Mouse (Mus musculus) midbrain, postnatal 0 days (tissue): ENCODE data around the gene Slc17a4. TPM values are rescaled to one million over a fixed set of nuclear protein-coding genes. Genes with fewer than 3 reads are reported as not detected.

Experiments
- ATAC-seq: fragments of 200-750 bp; cut with Nextera tagmentation; 2 replicates; pipeline ENCODE4 v1.8.0; 2017; ENCODE audit warnings: moderate number of reproducible peaks, mild to moderate bottlenecking, moderate TSS enrichment, moderate library complexity; ENCODE audit not compliant: low FRiP score
- DNase-seq: peaks from one replicate; pipeline ENCODE4 v3.0.0-alpha.2; 2015; ENCODE audit warnings: low spot score
- H3K27ac ChIP-seq: fragments of 300-500 bp; sonication (generic); 2 replicates; pipeline ENCODE4 v1.5.1; 2014; ENCODE audit warnings: low read depth, mild to moderate bottlenecking, low read length, mixed read lengths
- H3K27me3 ChIP-seq: fragments of 300-500 bp; sonication (generic); 2 replicates; pipeline ENCODE4 v1.6.1; 2014; ENCODE audit warnings: low read length, control low read depth, mixed read lengths; ENCODE audit not compliant: insufficient read depth
- H3K36me3 ChIP-seq: fragments of 300-500 bp; sonication (generic); 2 replicates; pipeline ENCODE4 v1.6.1; 2014; ENCODE audit warnings: low read length, control low read depth, mixed read lengths; ENCODE audit not compliant: insufficient read depth
- H3K4me1 ChIP-seq: fragments of 300-500 bp; sonication (generic); 2 replicates; pipeline ENCODE4 v1.6.1; 2014; ENCODE audit warnings: mild to moderate bottlenecking, control low read depth, antibody characterized with exemption, low read length, mixed read lengths; ENCODE audit not compliant: insufficient read depth
- H3K4me2 ChIP-seq: fragments of 300-500 bp; sonication (generic); 2 replicates; pipeline ENCODE4 v1.6.1; 2014; ENCODE audit warnings: low read depth, mild to moderate bottlenecking, low read length, mixed read lengths; ENCODE audit not compliant: poor library complexity, severe bottlenecking
- H3K4me3 ChIP-seq: fragments of 300-500 bp; sonication (generic); 2 replicates; pipeline ENCODE4 v1.5.1; 2014; ENCODE audit warnings: low read depth, mild to moderate bottlenecking, low read length, moderate library complexity
- H3K9ac ChIP-seq: fragments of 300-500 bp; sonication (generic); replicated peaks from 2 replicates; pipeline ENCODE4 v1.6.1; 2014; ENCODE audit warnings: mild to moderate bottlenecking, low read length, moderate library complexity, mixed read lengths; ENCODE audit not compliant: poor library complexity, severe bottlenecking
- H3K9me3 ChIP-seq: fragments of 300-500 bp; sonication (generic); 2 replicates; pipeline ENCODE4 v1.6.1; 2016; ENCODE audit warnings: low read length, control low read depth
- CTCF ChIP-seq: IDR thresholded peaks from 2 replicates; pipeline ENCODE4 v1.5.1; 2016; ENCODE audit warnings: antibody characterized with exemption, mild to moderate bottlenecking
- WGBS: fragments of 180-500 bp; shearing (Covaris S2); extraction: QIAGEN DNeasy Blood & Tissue Kit; methylation state at CpG from one replicate; pipeline ENCODE4 v1.1.7; 2014; 5-methylcytosine and 5-hydroxymethylcytosine counted together
- microRNA-seq: library from miRNA; unstranded; fragments of <30 nt; microRNA quantifications from one replicate; pipeline ENCODE4, GENCODE M21; 2016; ENCODE audit warnings: borderline number of aligned reads
- polyA plus RNA-seq: library from polyadenylated mRNA; unstranded; fragments of >200 nt; fragmentation: Nextera tagmentation; extraction: Ambion mirVana; gene quantifications from 2 replicates; pipeline ENCODE4 v1.2.1, GENCODE M21; 2015
- total RNA-seq: library from RNA; depleted of rRNA; stranded (reverse); fragments of >200 nt; gene quantifications from 2 replicates; pipeline ENCODE4 v1.2.3, GENCODE M21; 2014; rRNA removed

Gene Slc17a4
- total and polyA plus RNA-seq, 2 experiments from 2014 or later, result not detected

- no peak for TF ChIP-seq CTCF
- WGBS, result 57% methylated on average over 3 of the region's 3 CpGs
- Histone ChIP-seq H3K27ac (peak overlapping the region; percentile 43; the same call in 1 of the 2 replicates), H3K4me1 (peaks cover 2% of the 10 kb centered on the region; the same call in 1 of the 2 replicates), H3K27me3 (no peaks in the 10 kb centered on the region), H3K4me2 (no peak overlapping the region), H3K36me3 (no peaks in the 10 kb centered on the region), H3K9me3 (no peaks in the 10 kb centered on the region), H3K4me3 (no peak overlapping the region), H3K9ac (no peak overlapping the region)
- DNase-seq (no peak), ATAC-seq (peak; percentile 27; the same call in 1 of the 2 replicates)
These were observed 58.4 kb downstream of the Slc17a4 start for GRCm38 (mm10) chr13:23856401-23856800.

GRCm38 (mm10) chr13:23849299-23849698 lies 65.5 kb downstream of the Slc17a4 start:
- WGBS, result 95% methylated on average over 2 of the region's 2 CpGs
- no peak for DNase-seq
- ATAC-seq, result no peak

More at GRCm38 (mm10) chr13:23849299-23849698, 65.5 kb downstream of the Slc17a4 start:
- no peak overlapping the region for H3K27ac ChIP-seq
- no peaks in the 10 kb centered on the region for H3K4me1 ChIP-seq
- no peak overlapping the region for H3K4me3 ChIP-seq
- no peaks in the 10 kb centered on the region for H3K36me3 ChIP-seq
- H3K27me3 ChIP-seq, result no peaks in the 10 kb centered on the region
- TF ChIP-seq CTCF, result no peak
- no peak overlapping the region for H3K4me2 ChIP-seq
- H3K9ac ChIP-seq, result no peak overlapping the region
- no peaks in the 10 kb centered on the region for H3K9me3 ChIP-seq

Small RNAs within 50 kb of the gene (microRNA-seq; reads per million reads assigned to microRNA genes)
- gene Gm44344, result not detected

Other genes starting within 250 kb of the Slc17a4 start
- 16.6 and 45.8 TPM in 2 replicates for gene Hist1h2ac, start 231.1 kb downstream of the Slc17a4 start, total RNA-seq
- 0.21 and 0.28 TPM in 2 replicates for gene Hist1h2ac, start 231.1 kb downstream of the Slc17a4 start, polyA plus RNA-seq
- 66.3 and 125 TPM in 2 replicates for gene Hist1h2bc, start 230.8 kb downstream of the Slc17a4 start, total RNA-seq
- 23.7 and 28.6 TPM in 2 replicates for gene Hist1h2bc, start 230.8 kb downstream of the Slc17a4 start, polyA plus RNA-seq
- gene Hist1h1t, start 219.2 kb downstream of the Slc17a4 start, total RNA-seq, result 0.93 TPM in 1 of 2 replicates, not detected in the other
- not detected in 2 replicates for gene Hist1h1t, start 219.2 kb downstream of the Slc17a4 start, polyA plus RNA-seq
- 622 and 783 TPM in 2 replicates for gene Hist1h4c, start 216.6 kb downstream of the Slc17a4 start, total RNA-seq
- gene Hist1h4c, start 216.6 kb downstream of the Slc17a4 start, polyA plus RNA-seq, result 1.5 and 2.2 TPM in 2 replicates
- gene Hfe, start 204.2 kb downstream of the Slc17a4 start, total RNA-seq, result 1.8 and 2.5 TPM in 2 replicates
- 4.0 and 5.8 TPM in 2 replicates for gene Hfe, start 204.2 kb downstream of the Slc17a4 start, polyA plus RNA-seq
- 243 and 275 TPM in 2 replicates for gene Hist1h1c, start 176.2 kb downstream of the Slc17a4 start, total RNA-seq
- 26.1 and 26.5 TPM in 2 replicates for gene Hist1h1c, start 176.2 kb downstream of the Slc17a4 start, polyA plus RNA-seq
- gene Hist1h3c, start 169.4 kb downstream of the Slc17a4 start, total RNA-seq, result 206 and 420 TPM in 2 replicates
- not detected in 2 replicates for gene Hist1h3c, start 169.4 kb downstream of the Slc17a4 start, polyA plus RNA-seq
- gene Hist1h2bb, start 168.3 kb downstream of the Slc17a4 start, total RNA-seq, result 491 and 821 TPM in 2 replicates
- 0.61 TPM in 1 of 2 replicates, not detected in the other for gene Hist1h2bb, start 168.3 kb downstream of the Slc17a4 start, polyA plus RNA-seq
- 98.5 and 290 TPM in 2 replicates for gene Hist1h2ab, start 163.9 kb downstream of the Slc17a4 start, total RNA-seq
- gene Hist1h2ab, start 163.9 kb downstream of the Slc17a4 start, polyA plus RNA-seq, result 2.1 and 2.4 TPM in 2 replicates
- 124 and 290 TPM in 2 replicates for gene Hist1h3b, start 162.7 kb downstream of the Slc17a4 start, total RNA-seq
- 0.50 and 0.51 TPM in 2 replicates for gene Hist1h3b, start 162.7 kb downstream of the Slc17a4 start, polyA plus RNA-seq
- gene Hist1h4b, start 158.0 kb downstream of the Slc17a4 start, total RNA-seq, result 143 and 315 TPM in 2 replicates
- 1.6 and 2.0 TPM in 2 replicates for gene Hist1h4b, start 158.0 kb downstream of the Slc17a4 start, polyA plus RNA-seq
- gene Hist1h4a, start 153.8 kb downstream of the Slc17a4 start, total RNA-seq, result 171 and 405 TPM in 2 replicates
- gene Hist1h4a, start 153.8 kb downstream of the Slc17a4 start, polyA plus RNA-seq, result not detected in 2 replicates
- 322 and 620 TPM in 2 replicates for gene Hist1h3a, start 152.6 kb downstream of the Slc17a4 start, total RNA-seq
- 0.99 and 1.4 TPM in 2 replicates for gene Hist1h3a, start 152.6 kb downstream of the Slc17a4 start, polyA plus RNA-seq
- gene Hist1h1a, start 151.3 kb downstream of the Slc17a4 start, total RNA-seq, result 90.8 and 138 TPM in 2 replicates
- not detected in 2 replicates for gene Hist1h1a, start 151.3 kb downstream of the Slc17a4 start, polyA plus RNA-seq
- gene Trim38, start 145.1 kb downstream of the Slc17a4 start, total RNA-seq, result not detected in 2 replicates
- gene Trim38, start 145.1 kb downstream of the Slc17a4 start, polyA plus RNA-seq, result 0.10 TPM in 1 of 2 replicates, not detected in the other
- gene Slc17a2, start 108.0 kb downstream of the Slc17a4 start, total RNA-seq, result 0.11 TPM in 1 of 2 replicates, not detected in the other
- gene Slc17a2, start 108.0 kb downstream of the Slc17a4 start, polyA plus RNA-seq, result not detected in 2 replicates
- 0.05 TPM in 1 of 2 replicates, not detected in the other for gene Slc17a3, start 75.6 kb downstream of the Slc17a4 start, total RNA-seq
- not detected in 2 replicates for gene Slc17a3, start 75.6 kb downstream of the Slc17a4 start, polyA plus RNA-seq
- not detected in 2 replicates for gene Slc17a1, start 47.3 kb downstream of the Slc17a4 start, total RNA-seq
- not detected in 2 replicates for gene Slc17a1, start 47.3 kb downstream of the Slc17a4 start, polyA plus RNA-seq
- not detected in 2 replicates for gene Hist1h2ba, start 19.1 kb upstream of the Slc17a4 start, total RNA-seq
- gene Hist1h2ba, start 19.1 kb upstream of the Slc17a4 start, polyA plus RNA-seq, result not detected in 2 replicates
- not detected in 2 replicates for gene Hist1h2aa, start 19.5 kb upstream of the Slc17a4 start, total RNA-seq
- not detected in 2 replicates for gene Hist1h2aa, start 19.5 kb upstream of the Slc17a4 start, polyA plus RNA-seq
- 0.28 and 0.82 TPM in 2 replicates for gene Scgn, start 76.2 kb upstream of the Slc17a4 start, total RNA-seq
- 2.0 and 2.2 TPM in 2 replicates for gene Scgn, start 76.2 kb upstream of the Slc17a4 start, polyA plus RNA-seq